Mouse (Mus musculus): ENCODE data around the gene Fbxo4. TPM values are rescaled to one million over a fixed set of nuclear protein-coding genes. Genes with fewer than 3 reads are reported as not detected.

The Fbxo4 gene
- total and polyA plus RNA-seq, 3 experiments: 2.1 to 23.2 (median 17.2) TPM

DNA sequence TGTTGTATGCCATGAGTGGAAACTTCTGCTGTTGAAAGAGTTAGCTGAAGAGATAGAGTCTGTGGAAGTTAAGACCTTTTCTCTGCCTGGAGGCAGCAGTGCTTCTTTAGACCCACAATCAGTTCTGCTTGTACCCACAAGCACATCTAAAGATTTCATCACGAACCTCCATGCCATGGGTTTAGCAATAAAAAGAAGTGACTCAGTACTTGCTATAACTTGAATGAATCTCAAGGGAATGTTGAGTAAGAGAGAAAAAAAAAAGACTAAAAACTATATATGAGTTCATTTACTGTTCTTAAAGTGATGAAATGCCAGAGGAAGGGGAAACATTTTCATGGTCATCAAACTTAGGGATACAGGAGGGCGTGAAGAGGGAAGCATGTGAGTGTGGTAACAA, 21.2 kb upstream of the Fbxo4 start:
- no peak for ATAC-seq (ENCODE audit: extremely low read depth, insufficient number of reproducible peaks, low FRiP score, poor library complexity, severe bottlenecking)

DNA sequence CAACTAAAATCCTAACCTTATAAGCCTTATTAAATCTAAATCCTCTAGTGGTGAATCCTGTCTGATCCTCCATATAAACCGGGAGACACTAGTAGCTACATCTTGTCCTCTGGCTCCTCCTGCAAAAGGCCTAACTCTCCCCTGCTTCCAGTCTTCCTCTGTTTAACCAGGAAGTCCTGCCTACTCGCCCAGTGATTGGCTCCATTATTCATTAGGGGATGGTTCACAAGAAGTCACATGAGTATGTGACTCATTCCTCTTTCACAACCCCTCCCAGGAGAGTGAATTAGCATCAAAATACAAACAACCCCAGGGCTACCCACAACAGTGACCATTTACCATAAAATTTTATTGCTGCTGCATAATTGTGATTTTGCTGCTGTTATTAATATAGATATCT, 19.8 kb upstream of the Fbxo4 start:
- Histone ChIP-seq H3K27me3 (ENCODE audit: insufficient read depth, low read length) (no peaks in the 10 kb centered on the region), H3K9me3 (replicated peaks) (no peaks in the 10 kb centered on the region), H3K4me3 (ENCODE audit: low read depth, low read length) (no peak overlapping the region), H3K36me3 (replicated peaks) (no peaks in the 10 kb centered on the region), H3K4me1 (ENCODE audit: insufficient read depth, low read depth, low read length) (peaks cover 9% of the 10 kb centered on the region)
- no peak for DNase-seq (ENCODE audit: low spot score)
- ATAC-seq (ENCODE audit: extremely low read depth, insufficient number of reproducible peaks, low FRiP score, poor library complexity, severe bottlenecking): no peak
- TF ChIP-seq GATA1 (IDR thresholded peaks at IDR 0.05; ENCODE audit: borderline replicate concordance, low read length): no peak
- TF ChIP-seq CTCF (IDR thresholded peaks at IDR 0.05; ENCODE audit: low read depth, low read length): no peak

More for the DNA sequence above, 21.2 kb upstream of the Fbxo4 start:
- H3K27me3 ChIP-seq (ENCODE audit: insufficient read depth, low read length): no peaks in the 10 kb centered on the region
- no peak overlapping the region for H3K4me3 ChIP-seq (ENCODE audit: low read depth, low read length)
- no peak for TF ChIP-seq POLR2AphosphoS5 (IDR thresholded peaks at IDR 0.05; ENCODE audit: insufficient replicate concordance, low read depth, low read length)
- TF ChIP-seq GATA1 (IDR thresholded peaks at IDR 0.05; ENCODE audit: borderline replicate concordance, low read length): no peak
- TF ChIP-seq CTCF (IDR thresholded peaks at IDR 0.05; ENCODE audit: low read depth, low read length): no peak
- no peak for TF ChIP-seq TAL1 (conservative IDR thresholded peaks at IDR 0.05; ENCODE audit: low read depth, low read length)
- TF ChIP-seq GATA2 (IDR thresholded peaks at IDR 0.05; ENCODE audit: borderline replicate concordance, low read depth, low read length): no peak
- peaks cover 8% of the 10 kb centered on the region for H3K9me3 ChIP-seq (replicated peaks)
- H3K36me3 ChIP-seq (replicated peaks): no peaks in the 10 kb centered on the region
- H3K4me1 ChIP-seq (ENCODE audit: insufficient read depth, low read depth, low read length): peaks cover 4% of the 10 kb centered on the region
- no peak for DNase-seq (ENCODE audit: low spot score)

DNA sequence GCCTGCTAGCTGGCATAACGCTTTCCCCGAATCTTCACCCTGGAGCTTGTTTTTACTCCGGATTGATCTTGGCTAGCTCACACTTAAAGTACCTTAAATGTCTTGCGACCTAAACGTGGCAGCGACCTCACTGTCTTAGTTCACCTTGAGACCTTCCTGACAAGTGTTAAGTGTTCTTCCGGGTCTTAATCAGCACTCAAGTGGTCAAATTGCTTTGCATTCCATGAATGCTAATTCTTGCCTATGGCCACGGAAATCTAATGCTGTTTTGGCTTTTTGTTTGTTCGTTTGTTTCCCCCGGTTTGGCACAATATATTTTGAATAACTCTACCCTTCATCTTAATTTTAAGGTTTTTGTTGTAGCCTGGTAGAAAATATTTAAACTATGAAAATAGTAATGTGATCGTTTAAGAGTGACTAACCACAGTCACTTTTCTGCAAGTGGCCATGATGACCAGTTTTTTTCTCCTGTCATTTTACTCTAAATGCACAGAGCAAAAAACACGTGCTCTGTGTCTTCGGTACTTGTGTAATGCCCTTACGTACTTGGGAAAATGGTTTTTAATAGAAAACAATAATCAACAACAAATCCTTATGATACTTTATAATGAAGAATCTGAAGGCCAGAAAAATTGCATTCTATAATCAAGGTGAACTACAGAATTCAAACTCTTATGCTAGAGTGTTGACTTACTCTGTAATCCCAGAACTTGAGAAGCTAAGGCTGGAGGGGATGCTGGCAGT, 17.1 kb upstream of the Fbxo4 start:
- Histone ChIP-seq H3K27me3 (ENCODE audit: insufficient read depth, low read length) (no peaks in the 10 kb centered on the region), H3K9me3 (replicated peaks) (no peaks in the 10 kb centered on the region), H3K4me1 (ENCODE audit: insufficient read depth, low read depth, low read length) (peaks cover 13% of the 10 kb centered on the region), H3K4me3 (ENCODE audit: low read depth, low read length) (peak overlapping the region; percentile 88), H3K36me3 (replicated peaks) (peaks cover 10% of the 10 kb centered on the region)
- no peak for DNase-seq (ENCODE audit: low spot score)
- 0 out of 2 replicates have a peak, but pooled peaks have one; percentile 9 for ATAC-seq (ENCODE audit: extremely low read depth, insufficient number of reproducible peaks, low FRiP score, poor library complexity, severe bottlenecking)
- TF ChIP-seq GATA2 (IDR thresholded peaks at IDR 0.05; ENCODE audit: borderline replicate concordance, low read depth, low read length) (no peak), CTCF (IDR thresholded peaks at IDR 0.05; ENCODE audit: low read depth, low read length) (no peak), POLR2AphosphoS5 (IDR thresholded peaks at IDR 0.05; ENCODE audit: insufficient replicate concordance, low read depth, low read length) (no peak), TAL1 (conservative IDR thresholded peaks at IDR 0.05; ENCODE audit: low read depth, low read length) (no peak), GATA1 (IDR thresholded peaks at IDR 0.05; ENCODE audit: borderline replicate concordance, low read length) (no peak)

DNA sequence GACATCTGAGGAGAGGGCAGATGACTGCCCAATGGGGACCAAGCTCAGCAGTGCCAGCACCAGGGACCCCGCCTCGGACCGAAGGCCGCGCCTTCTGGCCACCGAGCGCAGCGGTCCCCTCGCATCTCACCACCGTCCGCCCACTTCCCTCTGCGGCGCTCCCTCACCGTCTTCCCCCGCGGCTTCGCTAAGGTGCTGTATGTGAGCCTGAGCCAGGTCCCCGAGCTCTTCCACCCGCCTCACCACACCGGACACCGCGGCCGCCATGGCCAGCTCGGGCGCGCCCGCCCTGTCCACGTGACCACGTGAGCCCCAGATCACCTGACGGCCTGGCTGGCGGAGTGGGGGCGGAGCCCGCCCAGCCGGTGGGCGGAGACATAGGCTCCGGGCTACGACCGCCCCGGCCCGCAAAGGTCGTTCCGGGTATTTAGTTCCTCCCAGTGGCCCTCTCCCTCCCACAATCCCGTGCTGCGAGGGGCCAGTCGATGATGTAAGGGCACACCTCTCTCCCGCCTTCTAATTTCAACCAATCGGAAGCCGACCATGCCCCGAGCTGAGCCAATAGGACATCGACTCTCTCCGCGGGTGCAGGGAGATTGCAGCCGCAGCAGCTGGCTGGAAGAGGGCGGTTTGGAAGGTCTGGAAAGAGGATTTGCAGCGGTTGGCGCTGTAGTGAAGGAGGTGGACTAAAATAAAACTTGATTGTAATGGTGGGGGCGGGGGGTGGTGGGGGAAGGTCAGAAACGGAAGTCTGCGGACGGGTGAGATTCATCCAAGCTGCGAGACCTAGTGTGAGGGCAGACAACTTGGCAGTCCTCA, 16.3 kb upstream of the Fbxo4 start, which contains the start of gene AW549877:
TSS of gene AW549877 (minus strand) at position 297 of the 819 bp plus-strand sequence.
- DNase-seq (ENCODE audit: low spot score): peak; percentile 94
- peaks cover 17% of the 10 kb centered on the region for H3K36me3 ChIP-seq (replicated peaks)
- H3K4me1 ChIP-seq (ENCODE audit: insufficient read depth, low read depth, low read length): peaks cover 13% of the 10 kb centered on the region
- no peaks in the 10 kb centered on the region for H3K9me3 ChIP-seq (replicated peaks)
- peak; percentile 98 for ATAC-seq (ENCODE audit: extremely low read depth, insufficient number of reproducible peaks, low FRiP score, poor library complexity, severe bottlenecking)
- peak within 1 kb of the TSS; percentile 88 for H3K4me3 ChIP-seq (ENCODE audit: low read depth, low read length)
- TF ChIP-seq GATA2 (IDR thresholded peaks at IDR 0.05; ENCODE audit: borderline replicate concordance, low read depth, low read length) (no peak), TAL1 (conservative IDR thresholded peaks at IDR 0.05; ENCODE audit: low read depth, low read length) (no peak), POLR2AphosphoS5 (IDR thresholded peaks at IDR 0.05; ENCODE audit: insufficient replicate concordance, low read depth, low read length) (no peak), CTCF (IDR thresholded peaks at IDR 0.05; ENCODE audit: low read depth, low read length) (no peak), GATA1 (IDR thresholded peaks at IDR 0.05; ENCODE audit: borderline replicate concordance, low read length) (no peak)
- H3K27me3 ChIP-seq (ENCODE audit: insufficient read depth, low read length): no peaks in the 10 kb centered on the region

DNA sequence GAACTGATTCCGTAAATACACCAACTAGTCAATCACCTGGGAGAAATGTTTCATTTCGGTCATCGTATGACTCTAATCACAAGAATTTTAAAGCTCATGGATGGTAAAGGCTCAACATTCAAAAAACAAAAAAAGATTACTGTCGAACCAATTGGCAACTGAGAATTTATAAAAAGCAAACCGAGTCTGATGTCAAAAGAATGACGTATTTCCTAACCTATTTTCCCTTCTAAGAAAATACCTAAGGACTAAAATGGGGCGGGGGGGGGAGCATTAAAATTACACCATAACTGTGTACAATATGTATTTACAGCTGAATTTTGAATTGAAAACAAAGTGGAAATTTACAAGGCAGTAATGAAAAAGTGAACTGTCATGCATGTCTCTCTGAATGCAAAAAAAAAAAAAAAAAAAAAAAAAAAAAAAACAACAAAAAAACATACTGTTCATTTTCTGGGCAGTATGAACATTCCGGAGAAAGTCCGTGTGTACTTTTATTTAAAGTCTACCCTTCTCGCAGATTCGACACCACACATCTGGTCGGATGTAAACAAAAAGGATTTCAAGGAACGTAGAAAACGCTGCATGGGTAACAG, 15.6 kb upstream of the Fbxo4 start:
- TF ChIP-seq CTCF (IDR thresholded peaks at IDR 0.05; ENCODE audit: low read depth, low read length) (no peak), GATA1 (IDR thresholded peaks at IDR 0.05; ENCODE audit: borderline replicate concordance, low read length) (no peak), GATA2 (IDR thresholded peaks at IDR 0.05; ENCODE audit: borderline replicate concordance, low read depth, low read length) (no peak), POLR2AphosphoS5 (IDR thresholded peaks at IDR 0.05; ENCODE audit: insufficient replicate concordance, low read depth, low read length) (no peak), TAL1 (conservative IDR thresholded peaks at IDR 0.05; ENCODE audit: low read depth, low read length) (no peak)
- peak overlapping the region; percentile 88 for H3K4me3 ChIP-seq (ENCODE audit: low read depth, low read length)
- ATAC-seq (ENCODE audit: extremely low read depth, insufficient number of reproducible peaks, low FRiP score, poor library complexity, severe bottlenecking): no peak

DNA sequence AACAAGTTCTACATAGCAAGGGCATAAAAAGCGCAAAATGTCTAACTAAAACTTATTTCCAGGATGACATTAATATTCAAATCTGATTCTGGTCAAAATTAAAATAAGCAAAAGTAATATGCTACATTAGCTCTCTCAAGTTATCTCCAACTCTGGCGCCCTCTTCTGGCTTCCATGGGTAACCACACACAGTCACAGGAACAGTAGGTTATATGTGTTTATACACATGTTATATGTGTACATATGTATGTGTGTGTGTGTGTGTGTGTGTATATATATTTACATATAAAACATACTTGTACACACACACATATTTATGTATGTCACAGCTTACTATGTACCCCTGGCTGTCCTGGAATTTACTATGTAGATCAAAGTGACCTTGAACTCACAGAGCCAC, 8.6 kb upstream of the Fbxo4 start:
- TF ChIP-seq GATA2 (IDR thresholded peaks at IDR 0.05; ENCODE audit: borderline replicate concordance, low read depth, low read length) (no peak), POLR2AphosphoS5 (IDR thresholded peaks at IDR 0.05; ENCODE audit: insufficient replicate concordance, low read depth, low read length) (no peak), CTCF (IDR thresholded peaks at IDR 0.05; ENCODE audit: low read depth, low read length) (peak; percentile 20; the same call in 1 of the 2 replicates), TAL1 (conservative IDR thresholded peaks at IDR 0.05; ENCODE audit: low read depth, low read length) (no peak)
- peaks cover 65% of the 10 kb centered on the region for H3K36me3 ChIP-seq (replicated peaks)
- H3K9me3 ChIP-seq (replicated peaks): no peaks in the 10 kb centered on the region
- no peak overlapping the region for H3K4me3 ChIP-seq (ENCODE audit: low read depth, low read length)
- no peaks in the 10 kb centered on the region for H3K27me3 ChIP-seq (ENCODE audit: insufficient read depth, low read length)
- DNase-seq (ENCODE audit: low spot score) (no peak), ATAC-seq (ENCODE audit: extremely low read depth, insufficient number of reproducible peaks, low FRiP score, poor library complexity, severe bottlenecking) (0 out of 2 replicates have a peak, but pooled peaks have one; percentile 50)
- 0 out of 2 replicates have a peak, but pooled peaks cover 1% of the 10 kb centered on the region for H3K4me1 ChIP-seq (ENCODE audit: insufficient read depth, low read depth, low read length)

More for the DNA sequence above, 15.6 kb upstream of the Fbxo4 start:
- Histone ChIP-seq H3K9me3 (replicated peaks) (no peaks in the 10 kb centered on the region), H3K4me1 (ENCODE audit: insufficient read depth, low read depth, low read length) (peaks cover 13% of the 10 kb centered on the region), H3K27me3 (ENCODE audit: insufficient read depth, low read length) (no peaks in the 10 kb centered on the region), H3K36me3 (replicated peaks) (peaks cover 24% of the 10 kb centered on the region)
- peak; percentile 2 for DNase-seq (ENCODE audit: low spot score)

All from G1E (cell line).